Mouse (Mus musculus) left cerebral cortex, postnatal 36 days (tissue): ENCODE results near the gene Rep15. TPM values are rescaled to one million over a fixed set of nuclear protein-coding genes. Genes with fewer than 3 reads are reported as not detected.

Experiments used
- DNase-seq, 2 experiments: peaks; one replicate each; pipeline ENCODE4 v3.0.0; 2021 to 2022; ENCODE audit warnings: low spot score in 2 of 2, mixed read lengths in 1 of 2
- intact Hi-C: fragments of 180-260 bp; cut with DNase I; formaldehyde crosslinking; loops from one replicate; pipeline ENCODE4 v1.15.1; 2025
- total RNA-seq, 2 experiments: library from RNA; stranded (reverse); gene quantifications; 2 replicates each; pipeline ENCODE4 v1.2.3; 2021

Gene Rep15
- 1 to 10 TPM; 1.1 to 2.7 TPM for total RNA-seq

GRCm38 (mm10) chr6:147032303-147032925, at the start of gene Rep15:
Gene Rep15 (plus strand): TSS chr6:147032584.
- DNase-seq = no peak
- intact Hi-C loops = no loop called here

GRCm38 (mm10) chr6:146984569-146984968, 47.8 kb upstream of the Rep15 start:
- intact Hi-C loops = no loop called here
- peak; percentile 15 to 31 for DNase-seq

- intact Hi-C loops = loop anchor here (2.0 kb wide), 1 partner anchor 161 kb away; no protein-coding TSS in a partner anchor
- peak; percentile 34 to 43 for DNase-seq
These were observed 38.1 kb upstream of the Rep15 start for GRCm38 (mm10) chr6:146994236-146994635.

GRCm38 (mm10) chr6:146995391-146995790, 37.0 kb upstream of the Rep15 start:
- no peak for DNase-seq
- intact Hi-C loops = loop anchor here (2.0 kb wide), 1 partner anchor 163 kb away; no protein-coding TSS in a partner anchor

GRCm38 (mm10) chr6:146995878-146996277, 36.5 kb upstream of the Rep15 start:
- DNase-seq = no peak
- intact Hi-C loops = loop anchor here (2.0 kb wide), 1 partner anchor 163 kb away; no protein-coding TSS in a partner anchor

- no peak for DNase-seq
- intact Hi-C loops = no loop called here
These were observed 35.4 kb upstream of the Rep15 start for GRCm38 (mm10) chr6:146997006-146997405.

GRCm38 (mm10) chr6:146998710-146999109, 33.7 kb upstream of the Rep15 start:
- DNase-seq = peak in 1 of 2 experiments; percentile 25
- intact Hi-C loops = no loop called here

- peak; percentile 32 to 35 for DNase-seq
- intact Hi-C loops = no loop called here
These were observed 33.1 kb upstream of the Rep15 start for GRCm38 (mm10) chr6:146999302-146999701.

- intact Hi-C loops = no loop called here
- no peak for DNase-seq
These were observed 32.6 kb upstream of the Rep15 start for GRCm38 (mm10) chr6:146999755-147000154.

- intact Hi-C loops = no loop called here
- DNase-seq = no peak
These were observed 24.2 kb upstream of the Rep15 start for GRCm38 (mm10) chr6:147008148-147008547.

GRCm38 (mm10) chr6:147010358-147010757, 22.0 kb upstream of the Rep15 start:
- intact Hi-C loops = no loop called here
- no peak for DNase-seq

- no peak for DNase-seq
- intact Hi-C loops = no loop called here
These were observed 21.4 kb upstream of the Rep15 start for GRCm38 (mm10) chr6:147010811-147011520.

- DNase-seq = no peak
- intact Hi-C loops = no loop called here
These were observed 20.8 kb upstream of the Rep15 start for GRCm38 (mm10) chr6:147011555-147011954.

- intact Hi-C loops = no loop called here
These were observed 20.4 kb upstream of the Rep15 start for GRCm38 (mm10) chr6:147011977-147012376.

GRCm38 (mm10) chr6:147013546-147013945, 18.8 kb upstream of the Rep15 start:
- no peak for DNase-seq
- intact Hi-C loops = no loop called here

More at GRCm38 (mm10) chr6:147011977-147012376, 20.4 kb upstream of the Rep15 start:
- no peak for DNase-seq

GRCm38 (mm10) chr6:147017906-147018305, 14.5 kb upstream of the Rep15 start:
- intact Hi-C loops = no loop called here
- no peak for DNase-seq

- intact Hi-C loops = no loop called here
- DNase-seq = no peak
These were observed 14.0 kb upstream of the Rep15 start for GRCm38 (mm10) chr6:147018364-147018763.

- no peak for DNase-seq
These were observed 11.2 kb upstream of the Rep15 start for GRCm38 (mm10) chr6:147021181-147021580.

GRCm38 (mm10) chr6:147022375-147023132, 9.8 kb upstream of the Rep15 start:
- no peak for DNase-seq
- intact Hi-C loops = no loop called here

More at GRCm38 (mm10) chr6:147021181-147021580, 11.2 kb upstream of the Rep15 start:
- intact Hi-C loops = no loop called here

- DNase-seq = no peak
- intact Hi-C loops = no loop called here
These were observed 9.3 kb upstream of the Rep15 start for GRCm38 (mm10) chr6:147023133-147023395.

GRCm38 (mm10) chr6:147023568-147023967, 8.8 kb upstream of the Rep15 start:
- intact Hi-C loops = no loop called here

More at GRCm38 (mm10) chr6:147023568-147023967, 8.8 kb upstream of the Rep15 start:
- no peak for DNase-seq
